ENCODE assay signal across 25 mouse cellular contexts in the genomic region with DNA sequence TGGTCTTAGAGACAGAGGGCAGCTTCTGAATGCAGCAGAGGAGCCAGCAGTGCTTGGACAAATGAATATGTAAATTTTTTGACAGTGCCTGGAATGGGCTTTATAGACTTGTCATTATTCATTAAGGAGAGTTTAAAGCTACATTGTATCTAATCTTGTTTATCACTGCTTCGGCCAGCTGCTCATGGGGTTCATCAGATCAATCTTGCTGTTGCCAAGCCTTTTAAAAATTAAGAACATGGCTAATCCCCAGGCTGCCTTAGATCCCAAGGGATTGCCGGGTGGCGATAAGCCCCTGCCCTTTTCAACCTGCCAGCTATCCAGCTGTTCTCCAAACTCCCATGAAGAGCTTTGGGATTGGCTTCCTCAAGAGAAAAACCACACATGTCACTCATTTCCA.
DNase-seq lines count a peak whose midpoint lies in the region; ATAC-seq and TF ChIP-seq lines count a peak whose summit lies in the region.
"Had no signal": no experiment of that assay in that cellular context is flagged by ENCODE, and none has a peak within 500 bp of the region (broad histone marks: within the 10 kb centered on the region; RNA-seq: fewer than 3 reads in every experiment).

No protein-coding gene starts in this region.

- peak; percentile 81 for DNase-seq in heart, adult 11 months
- DNase-seq in brain, embryonic 14.5 days (ENCODE audit: low read depth): peak; percentile 50
- DNase-seq in retina, embryonic 14.5 days (ENCODE audit: low spot score): peak; percentile 74
- no peak for DNase-seq in frontal cortex, postnatal 25 days (ENCODE audit: low spot score in 2 of 2)
- no peak for DNase-seq in layer of hippocampus, adult 2 months (ENCODE audit: low spot score in 2 of 2)
- DNase-seq: adrenal gland, postnatal 10 days; cerebellum, adult 11-12 months; cerebellum, adult 9-11 months; gastrocnemius, postnatal 36 days; heart, adult 2 months; heart, postnatal 10 days; kidney, adult 2 months; left cerebral cortex, postnatal 4 days; liver, embryonic 13.5 days; lung, adult 18-20 months; right cerebral cortex, postnatal 25 days had no signal

- no peak for TF ChIP-seq CTCF in brain, embryonic 14.5 days (IDR thresholded peaks at IDR 0.05; ENCODE audit: borderline replicate concordance, extremely low read depth, insufficient read depth, insufficient read length)
- TF ChIP-seq CTCF in layer of hippocampus, adult 2 months (conservative IDR thresholded peaks at IDR 0.05): no peak

- no peak overlapping the region for H3K4me2 ChIP-seq in heart, embryonic 12.5 days
- no peak overlapping the region for H3K4me2 ChIP-seq in midbrain, embryonic 13.5 days (replicated peaks)
- H3K4me2 ChIP-seq: forebrain, embryonic 13.5 days; heart, embryonic 13.5 days; hindbrain, embryonic 15.5 days; liver, embryonic 13.5 days; stomach, embryonic 15.5 days had no signal

- ATAC-seq in heart, embryonic 12.5 days (ENCODE audit: insufficient number of reproducible peaks, low FRiP score): no peak
- peak; percentile 65; the same call in 1 of the 2 replicates for ATAC-seq in midbrain, embryonic 13.5 days
- ATAC-seq: forebrain, embryonic 13.5 days; lung, postnatal 0 days; Patski had no signal

- peaks cover 65% of the 10 kb centered on the region for H3K36me3 ChIP-seq in heart, embryonic 12.5 days
- peaks cover 70% of the 10 kb centered on the region for H3K36me3 ChIP-seq in midbrain, embryonic 13.5 days
- H3K36me3 ChIP-seq: stomach, embryonic 15.5 days had no signal

- H3K4me1 ChIP-seq in heart, embryonic 12.5 days (replicated peaks): peaks cover 5% of the 10 kb centered on the region; the same call in 1 of the 2 replicates
- H3K4me1 ChIP-seq in midbrain, embryonic 13.5 days (replicated peaks): peaks cover 7% of the 10 kb centered on the region
- H3K4me1 ChIP-seq: forebrain, embryonic 13.5 days; hindbrain, embryonic 15.5 days; liver, embryonic 13.5 days; stomach, embryonic 15.5 days had no signal

- no peak for TF ChIP-seq POLR2A in brain, embryonic 14.5 days (IDR thresholded peaks at IDR 0.05; ENCODE audit: borderline replicate concordance, extremely low read depth, insufficient read depth, insufficient read length, poor library complexity, severe bottlenecking)

- no peak overlapping the region for H3K27ac ChIP-seq in heart, embryonic 12.5 days (ENCODE audit: poor library complexity, severe bottlenecking)
- no peak overlapping the region for H3K27ac ChIP-seq in midbrain, embryonic 13.5 days
- H3K27ac ChIP-seq in layer of hippocampus, adult 2 months: no peak overlapping the region
- H3K27ac ChIP-seq: forebrain, embryonic 13.5 days; heart, adult 2 months; heart, embryonic 13.5 days; hindbrain, embryonic 15.5 days; liver, embryonic 13.5 days; macrophage; stomach, embryonic 15.5 days had no signal

- no peaks in the 10 kb centered on the region for H3K27me3 ChIP-seq in heart, embryonic 12.5 days (replicated peaks)
- H3K27me3 ChIP-seq in midbrain, embryonic 13.5 days: peaks cover 13% of the 10 kb centered on the region; the same call in 1 of the 2 replicates
- H3K27me3 ChIP-seq: forebrain, embryonic 13.5 days; heart, embryonic 13.5 days; hindbrain, embryonic 15.5 days; liver, embryonic 13.5 days; Patski; stomach, embryonic 15.5 days had no signal

- 80% methylated on average over 3 of the region's 3 CpGs for WGBS in heart, embryonic 12.5 days
- WGBS in midbrain, embryonic 13.5 days: 20% methylated on average over 3 of the region's 3 CpGs

- no peak overlapping the region for H3K4me3 ChIP-seq in heart, embryonic 12.5 days
- no peak overlapping the region for H3K4me3 ChIP-seq in midbrain, embryonic 13.5 days (replicated peaks)
- no peak overlapping the region for H3K4me3 ChIP-seq in layer of hippocampus, adult 2 months
- H3K4me3 ChIP-seq: forebrain, embryonic 13.5 days; heart, adult 2 months; heart, embryonic 13.5 days; hindbrain, embryonic 15.5 days; liver, embryonic 13.5 days; stomach, embryonic 15.5 days had no signal

- no peak overlapping the region for H3K9ac ChIP-seq in heart, embryonic 12.5 days
- no peak overlapping the region for H3K9ac ChIP-seq in midbrain, embryonic 13.5 days (replicated peaks)
- H3K9ac ChIP-seq: forebrain, embryonic 13.5 days; heart, embryonic 13.5 days; hindbrain, embryonic 15.5 days; liver, embryonic 13.5 days; stomach, embryonic 15.5 days had no signal

- no peaks in the 10 kb centered on the region for H3K9me3 ChIP-seq in heart, embryonic 12.5 days (replicated peaks)
- no peaks in the 10 kb centered on the region for H3K9me3 ChIP-seq in midbrain, embryonic 13.5 days
- H3K9me3 ChIP-seq: forebrain, embryonic 13.5 days; heart, embryonic 13.5 days; hindbrain, embryonic 15.5 days; liver, embryonic 13.5 days; stomach, embryonic 15.5 days had no signal

Comparison
In these comparisons a context has a peak if more than half of its experiments do, and no peak if none do; other contexts are left out.
1. DNase-seq: peak in heart, adult 11 months (single experiment), brain, embryonic 14.5 days (single experiment) and retina, embryonic 14.5 days (single experiment); none in frontal cortex, postnatal 25 days (0 of 2) and layer of hippocampus, adult 2 months (0 of 2).